Mouse (Mus musculus) neural tube, embryonic 11.5 days (tissue): ENCODE data around the gene Ezh1. TPM values are rescaled to one million over a fixed set of nuclear protein-coding genes. Genes with fewer than 3 reads are reported as not detected.

Experiments
- ATAC-seq: fragments of 200-750 bp; cut with Nextera tagmentation; 2 replicates; pipeline ENCODE4 v1.8.0; 2017; ENCODE audit warnings: moderate number of reproducible peaks, mild to moderate bottlenecking, moderate TSS enrichment, moderate library complexity; ENCODE audit not compliant: insufficient read depth, low FRiP score, low TSS enrichment
- DNase-seq: peaks from one replicate; pipeline ENCODE4 v3.0.0-alpha.2; 2015; ENCODE audit warnings: low spot score
- H3K27ac ChIP-seq: fragments of 300-500 bp; sonication (generic); 2 replicates; pipeline ENCODE4 v1.5.1; 2014; ENCODE audit warnings: low read depth, mild to moderate bottlenecking, low read length
- H3K27me3 ChIP-seq: fragments of 300-500 bp; sonication (generic); 2 replicates; pipeline ENCODE4 v1.6.1; 2014; ENCODE audit warnings: mild to moderate bottlenecking, low read length, mixed read lengths; ENCODE audit not compliant: control insufficient read depth, insufficient read depth
- H3K36me3 ChIP-seq: fragments of 300-500 bp; sonication (generic); 2 replicates; pipeline ENCODE4 v1.6.1; 2014; ENCODE audit warnings: mild to moderate bottlenecking, low read length, moderate library complexity, mixed read lengths; ENCODE audit not compliant: control insufficient read depth, insufficient read depth
- H3K4me1 ChIP-seq: fragments of 300-500 bp; sonication (generic); 2 replicates; pipeline ENCODE4 v1.6.1; 2014; ENCODE audit warnings: low read length, mixed read lengths; ENCODE audit not compliant: control insufficient read depth, insufficient read depth
- H3K4me2 ChIP-seq: fragments of 300-500 bp; sonication (generic); 2 replicates; pipeline ENCODE4 v1.6.1; 2014; ENCODE audit warnings: low read depth, mild to moderate bottlenecking, moderate library complexity
- H3K4me3 ChIP-seq: fragments of 300-500 bp; sonication (generic); 2 replicates; pipeline ENCODE4 v1.5.1; 2014; ENCODE audit warnings: low read depth, low read length
- H3K9ac ChIP-seq: fragments of 300-500 bp; sonication (generic); 2 replicates; pipeline ENCODE4 v1.6.1; 2014; ENCODE audit warnings: mild to moderate bottlenecking, low read length
- H3K9me3 ChIP-seq: fragments of 300-500 bp; sonication (generic); 2 replicates; pipeline ENCODE4 v1.6.1; 2016; ENCODE audit warnings: low read length; ENCODE audit not compliant: control insufficient read depth
- WGBS: fragments of 180-500 bp; shearing (Covaris S2); extraction: QIAGEN DNeasy Blood & Tissue Kit; methylation state at CpG from one replicate; pipeline ENCODE4 v1.1.7; 2014; 5-methylcytosine and 5-hydroxymethylcytosine counted together
- polyA plus RNA-seq: library from polyadenylated mRNA; unstranded; fragments of >200 nt; fragmentation: Nextera tagmentation; extraction: Ambion mirVana; gene quantifications from 2 replicates; pipeline ENCODE4 v1.2.1, GENCODE M21; 2014

Ezh1 gene
- 11.2 and 12.4 TPM in 2 replicates for polyA plus RNA-seq

GRCm38 (mm10) chr11:101226065-101226701, at the start of gene Ezh1:
Gene Ezh1 (minus strand): TSS chr11:101226463.
- no peaks in the 10 kb centered on the region for H3K9me3 ChIP-seq
- DNase-seq (peak; percentile 86), ATAC-seq (peak; percentile 72)
- peaks cover 7% of the 10 kb centered on the region for H3K4me1 ChIP-seq
- WGBS, result under 1% methylated on average over 56 of the region's 56 CpGs
- H3K27me3 ChIP-seq, result no peaks in the 10 kb centered on the region
- peak within 1 kb of the TSS; percentile 69 for H3K9ac ChIP-seq
- peak within 1 kb of the TSS; percentile 78 for H3K4me3 ChIP-seq
- peak within 1 kb of the TSS; percentile 92 for H3K4me2 ChIP-seq
- no peaks in the 10 kb centered on the region for H3K36me3 ChIP-seq
- no peak within 1 kb of the TSS for H3K27ac ChIP-seq

GRCm38 (mm10) chr11:101275309-101275708, 49.0 kb upstream of the Ezh1 start:
- Histone ChIP-seq H3K4me1 (peaks cover 12% of the 10 kb centered on the region), H3K36me3 (no peaks in the 10 kb centered on the region), H3K9me3 (no peaks in the 10 kb centered on the region), H3K4me3 (no peak overlapping the region), H3K9ac (no peak overlapping the region), H3K27ac (no peak overlapping the region), H3K27me3 (no peaks in the 10 kb centered on the region), H3K4me2 (no peak overlapping the region)
- ATAC-seq (no peak), DNase-seq (no peak)
- WGBS, result 75% methylated on average over 4 of the region's 4 CpGs

- no peaks in the 10 kb centered on the region for H3K9me3 ChIP-seq
- peaks cover 4% of the 10 kb centered on the region for H3K4me1 ChIP-seq
- H3K4me3 ChIP-seq, result no peak overlapping the region
- no peak overlapping the region for H3K4me2 ChIP-seq
- DNase-seq (no peak), ATAC-seq (no peak)
- H3K27ac ChIP-seq, result no peak overlapping the region
- no peaks in the 10 kb centered on the region for H3K27me3 ChIP-seq
- H3K9ac ChIP-seq, result no peak overlapping the region
- WGBS, result 80% methylated on average over 3 of the region's 3 CpGs
- H3K36me3 ChIP-seq, result no peaks in the 10 kb centered on the region
These were observed 46.2 kb upstream of the Ezh1 start for GRCm38 (mm10) chr11:101272446-101272845.

- ATAC-seq (no peak), DNase-seq (peak; percentile 65)
- Histone ChIP-seq H3K9ac (no peak overlapping the region), H3K9me3 (no peaks in the 10 kb centered on the region), H3K4me3 (no peak overlapping the region), H3K27ac (no peak overlapping the region), H3K4me1 (peaks cover 7% of the 10 kb centered on the region; the same call in 1 of the 2 replicates), H3K4me2 (no peak overlapping the region), H3K36me3 (no peaks in the 10 kb centered on the region), H3K27me3 (peaks cover 12% of the 10 kb centered on the region)
- WGBS, result 28% methylated on average over 10 of the region's 10 CpGs
These were observed 43.4 kb upstream of the Ezh1 start for GRCm38 (mm10) chr11:101269577-101270116.

GRCm38 (mm10) chr11:101265906-101266305, 39.6 kb upstream of the Ezh1 start:
- H3K4me3 ChIP-seq, result no peak overlapping the region
- DNase-seq (no peak), ATAC-seq (no peak)
- 24% methylated on average over 6 of the region's 6 CpGs for WGBS
- no peaks in the 10 kb centered on the region for H3K36me3 ChIP-seq
- H3K4me2 ChIP-seq, result no peak overlapping the region
- H3K27me3 ChIP-seq, result peaks cover 44% of the 10 kb centered on the region
- H3K27ac ChIP-seq, result no peak overlapping the region
- H3K4me1 ChIP-seq, result peaks cover 27% of the 10 kb centered on the region
- H3K9ac ChIP-seq, result no peak overlapping the region
- H3K9me3 ChIP-seq, result no peaks in the 10 kb centered on the region

- Histone ChIP-seq H3K27me3 (peaks cover 44% of the 10 kb centered on the region), H3K27ac (no peak overlapping the region), H3K4me2 (peak overlapping the region; percentile 53), H3K9me3 (no peaks in the 10 kb centered on the region), H3K36me3 (no peaks in the 10 kb centered on the region), H3K4me3 (peak overlapping the region; percentile 19), H3K4me1 (peaks cover 34% of the 10 kb centered on the region), H3K9ac (peak overlapping the region; percentile 33)
- peak; percentile 46 for DNase-seq
- no peak for ATAC-seq
- whole genome bisulfite sequencing, result 3% methylated on average over 31 of the region's 31 CpGs
These were observed 38.8 kb upstream of the Ezh1 start for GRCm38 (mm10) chr11:101264954-101265471.

- WGBS, result 13% methylated on average over 3 of the region's 3 CpGs
- Histone ChIP-seq H3K27ac (no peak overlapping the region), H3K4me2 (peak overlapping the region; percentile 19; the same call in 1 of the 2 replicates), H3K36me3 (no peaks in the 10 kb centered on the region), H3K4me1 (peaks cover 45% of the 10 kb centered on the region), H3K9ac (no peak overlapping the region), H3K27me3 (peaks cover 44% of the 10 kb centered on the region), H3K9me3 (no peaks in the 10 kb centered on the region), H3K4me3 (peak overlapping the region; percentile 10; the same call in 1 of the 2 replicates)
- ATAC-seq (no peak), DNase-seq (no peak)
These were observed 37.7 kb upstream of the Ezh1 start for GRCm38 (mm10) chr11:101263989-101264280.

GRCm38 (mm10) chr11:101263138-101263988, 37.1 kb upstream of the Ezh1 start:
- Histone ChIP-seq H3K4me3 (peak overlapping the region; percentile 10; the same call in 1 of the 2 replicates), H3K27ac (no peak overlapping the region), H3K4me1 (peaks cover 45% of the 10 kb centered on the region), H3K9me3 (no peaks in the 10 kb centered on the region), H3K36me3 (no peaks in the 10 kb centered on the region), H3K4me2 (peak overlapping the region; percentile 19; the same call in 1 of the 2 replicates), H3K27me3 (peaks cover 44% of the 10 kb centered on the region), H3K9ac (no peak overlapping the region)
- no peak for DNase-seq
- no peak for ATAC-seq
- 2% methylated on average over 32 of the region's 32 CpGs for WGBS
